Mouse (Mus musculus) heart, adult 2 months (tissue): Measurements from ENCODE around the gene Abcb7. TPM values are rescaled to one million over a fixed set of nuclear protein-coding genes. Genes with fewer than 3 reads are reported as not detected.
"Not testable (repeated sequence)": the region's sequence is repeated elsewhere in the genome, so short reads cannot be mapped to it uniquely, and the experiment has no call there.

Experiments used
- DNase-seq, 2 experiments: peaks; one replicate each; pipeline ENCODE4 v3.0.0; 2021
- H3K27ac ChIP-seq: fragments of 200-600 bp; 2 replicates; pipeline ENCODE4 v1.8.1; 2022
- H3K27me3 ChIP-seq: fragments of 200-500 bp; 2 replicates; pipeline ENCODE4 v1.6.1; 2012; ENCODE audit warnings: mild to moderate bottlenecking, low read length, inconsistent platforms, mixed read lengths; ENCODE audit not compliant: control insufficient read depth, insufficient read depth
- H3K36me3 ChIP-seq: fragments of 200-500 bp; 2 replicates; pipeline ENCODE4 v1.6.1; 2012; ENCODE audit warnings: low read length, inconsistent platforms; ENCODE audit not compliant: control insufficient read depth, insufficient read depth
- H3K4me1 ChIP-seq: fragments of 200-500 bp; 2 replicates; pipeline ENCODE4 v1.6.1; 2011; ENCODE audit warnings: low read length; ENCODE audit not compliant: control insufficient read depth, insufficient read depth
- H3K4me3 ChIP-seq: fragments of 200-600 bp; 2 replicates; pipeline ENCODE4 v1.8.1; 2022
- H3K79me2 ChIP-seq: fragments of 200-500 bp; replicated peaks from 2 replicates; pipeline ENCODE4 v1.6.1; 2012; ENCODE audit warnings: mild to moderate bottlenecking, inconsistent platforms, low read length, moderate library complexity, mixed read lengths; ENCODE audit not compliant: control insufficient read depth, insufficient read depth
- H3K9ac ChIP-seq: fragments of 200-500 bp; 2 replicates; pipeline ENCODE4 v1.6.1; 2012; ENCODE audit warnings: low read depth, mild to moderate bottlenecking, control low read depth, inconsistent platforms, low read length, mixed read lengths
- CTCF ChIP-seq: fragments of 200-600 bp; IDR thresholded peaks from 2 replicates; pipeline ENCODE4 v1.8.1; 2022; ENCODE audit warnings: antibody characterized with exemption, mild to moderate bottlenecking, moderate library complexity
- EP300 ChIP-seq: fragments of 200-500 bp; IDR thresholded peaks from 2 replicates; pipeline ENCODE4 v1.6.1; 2011; ENCODE audit warnings: low read depth, low read length, control low read depth; ENCODE audit not compliant: insufficient read depth
- POLR2A ChIP-seq: fragments of 200-500 bp; IDR thresholded peaks from 2 replicates; pipeline ENCODE4 v1.6.1; 2011; ENCODE audit warnings: mild to moderate bottlenecking, low read depth, low read length, control low read depth; ENCODE audit not compliant: insufficient read depth
- WGBS: fragments of 180-500 bp; shearing (Covaris S2); methylation state at CpG from one replicate; pipeline ENCODE4 v1.1.7; 2018; 5-methylcytosine and 5-hydroxymethylcytosine counted together
- intact Hi-C: fragments of 180-260 bp; cut with DNase I; formaldehyde crosslinking; loops from one replicate; pipeline ENCODE4 v1.15.1; 2025
- polyA plus RNA-seq: library from polyadenylated mRNA; depleted of rRNA; stranded (reverse); fragments of >200 nt; gene quantifications from 2 replicates; pipeline ENCODE4 v1.2.3, GENCODE M21; 2012
- total RNA-seq, 2 experiments: library from RNA; stranded (reverse); gene quantifications; 2 replicates each; pipeline ENCODE4 v1.2.3; 2021

The Abcb7 gene
- total and polyA plus RNA-seq, 3 experiments, result 3.7 to 38.5 (median 30.2) TPM

DNA sequence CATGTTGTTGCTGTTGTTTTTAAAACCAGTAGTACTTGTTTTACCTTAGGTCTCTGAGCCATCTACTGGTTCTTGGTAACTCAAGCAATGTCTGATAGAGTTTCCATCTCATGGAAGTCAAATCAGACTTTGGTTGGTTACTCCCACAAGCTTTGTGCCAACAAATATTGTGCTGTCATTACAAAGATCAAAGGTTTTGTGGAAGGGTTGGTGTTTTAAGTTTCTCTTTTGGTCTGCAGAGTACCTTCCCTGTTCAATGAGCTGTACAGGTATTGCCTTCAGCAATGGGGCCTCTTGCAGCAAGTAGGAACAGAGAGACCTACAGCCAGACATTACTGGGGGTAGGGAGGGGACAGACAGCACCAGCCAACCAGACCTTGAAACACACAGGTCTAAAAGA is 5.5 kb downstream of the Abcb7 start:
- Histone ChIP-seq H3K4me1 (no peaks in the 10 kb centered on the region; the same call in 1 of the 2 replicates), H3K27me3 (no peaks in the 10 kb centered on the region), H3K9ac (no peak overlapping the region), H3K36me3 (no peaks in the 10 kb centered on the region), H3K27ac (no peak overlapping the region), H3K79me2 (no peaks in the 10 kb centered on the region; the same call in 1 of the 2 replicates), H3K4me3 (no peak overlapping the region)
- intact Hi-C loops, result no loop called here
- TF ChIP-seq EP300, result no peak
- TF ChIP-seq CTCF, result no peak
- no peak for DNase-seq

DNA sequence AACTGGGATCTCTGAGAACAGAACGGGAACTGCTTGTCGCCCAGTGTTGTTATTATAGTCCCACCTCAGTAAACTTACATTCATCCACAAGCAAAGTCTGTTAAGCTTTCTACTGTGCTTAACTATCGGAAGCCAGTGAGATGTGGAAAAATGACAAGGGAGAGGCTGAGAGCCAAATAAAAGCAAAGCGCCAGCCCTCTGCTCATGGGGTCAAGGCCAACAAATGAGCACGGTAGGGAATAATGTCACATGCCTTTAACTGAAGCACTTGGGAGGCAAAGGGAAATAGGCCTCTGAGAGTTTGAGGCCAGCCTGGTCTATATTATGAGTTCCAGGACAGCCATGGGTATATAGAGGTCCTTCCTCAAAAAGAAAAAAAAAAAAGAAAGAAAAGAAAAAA is 11.2 kb downstream of the Abcb7 start:
- H3K4me1 ChIP-seq, result no peaks in the 10 kb centered on the region; the same call in 1 of the 2 replicates
- 55% methylated on average over 5 of the region's 5 CpGs for WGBS
- H3K27me3 ChIP-seq, result no peaks in the 10 kb centered on the region
- intact Hi-C loops, result no loop called here
- no peaks in the 10 kb centered on the region for H3K36me3 ChIP-seq
- H3K9ac ChIP-seq, result no peak overlapping the region
- no peak for DNase-seq
- no peak overlapping the region for H3K27ac ChIP-seq
- no peaks in the 10 kb centered on the region; the same call in 1 of the 2 replicates for H3K79me2 ChIP-seq
- TF ChIP-seq EP300, result no peak
- no peak for TF ChIP-seq CTCF
- no peak for TF ChIP-seq POLR2A
- H3K4me3 ChIP-seq, result no peak overlapping the region

- Histone ChIP-seq H3K27ac (no peak overlapping the region), H3K9ac (no peak overlapping the region), H3K27me3 (no peaks in the 10 kb centered on the region), H3K4me1 (no peaks in the 10 kb centered on the region), H3K36me3 (no peaks in the 10 kb centered on the region), H3K79me2 (no peaks in the 10 kb centered on the region), H3K4me3 (no peak overlapping the region)
- no peak for TF ChIP-seq EP300
- intact Hi-C loops, result no loop called here
- WGBS, result 74% methylated on average over 1 of the region's 1 CpGs
- no peak for DNase-seq
These were observed 12.5 kb downstream of the Abcb7 start for GRCm38 (mm10) chrX:104401134-104401533.

GRCm38 (mm10) chrX:104397526-104397925 is 16.1 kb downstream of the Abcb7 start:
- WGBS, result 56% methylated on average over 1 of the region's 1 CpGs
- Histone ChIP-seq H3K27me3 (no peaks in the 10 kb centered on the region), H3K9ac (no peak overlapping the region), H3K4me3 (no peak overlapping the region), H3K27ac (no peak overlapping the region), H3K79me2 (no peaks in the 10 kb centered on the region), H3K4me1 (no peaks in the 10 kb centered on the region), H3K36me3 (no peaks in the 10 kb centered on the region)
- DNase-seq, result no peak
- no peak for TF ChIP-seq CTCF
- TF ChIP-seq POLR2A, result no peak
- intact Hi-C loops, result no loop called here

GRCm38 (mm10) chrX:104359686-104360085 is 54.0 kb downstream of the Abcb7 start:
- intact Hi-C loops, result no loop called here
- Histone ChIP-seq H3K27ac (no peak overlapping the region), H3K4me3 (no peak overlapping the region), H3K79me2 (no peaks in the 10 kb centered on the region), H3K4me1 (no peaks in the 10 kb centered on the region; the same call in 1 of the 2 replicates), H3K27me3 (no peaks in the 10 kb centered on the region), H3K36me3 (no peaks in the 10 kb centered on the region), H3K9ac (no peak overlapping the region)
- TF ChIP-seq EP300 (no peak), CTCF (no peak), POLR2A (no peak)
- no peak for DNase-seq

- 64% methylated on average over 1 of the region's 1 CpGs for WGBS
- no peak for DNase-seq
- H3K4me1 ChIP-seq, result no peaks in the 10 kb centered on the region; the same call in 1 of the 2 replicates
- H3K4me3 ChIP-seq, result no peak overlapping the region
- no peaks in the 10 kb centered on the region for H3K79me2 ChIP-seq
- H3K27me3 ChIP-seq, result no peaks in the 10 kb centered on the region
- TF ChIP-seq EP300, result no peak
- TF ChIP-seq POLR2A, result no peak
- no peak for TF ChIP-seq CTCF
- H3K9ac ChIP-seq, result no peak overlapping the region
- intact Hi-C loops, result no loop called here
- no peak overlapping the region for H3K27ac ChIP-seq
- no peaks in the 10 kb centered on the region for H3K36me3 ChIP-seq
These were observed 57.8 kb downstream of the Abcb7 start for GRCm38 (mm10) chrX:104355842-104356241.

- H3K4me1 ChIP-seq, H3K27ac ChIP-seq, intact Hi-C loops, H3K79me2 ChIP-seq, H3K36me3 ChIP-seq, H3K27me3 ChIP-seq, H3K4me3 ChIP-seq, H3K9ac ChIP-seq: not testable (repeated sequence)
- WGBS, result 85% methylated on average over 31 of the region's 31 CpGs
- DNase-seq, result peak; percentile 32 to 45
These were observed 65.5 kb downstream of the Abcb7 start for GRCm38 (mm10) chrX:104348146-104348545.
